Mouse (Mus musculus): ENCODE measurements at regions not wholly inside any gene's neighbourhood (a gene's known extent, or its start where the extent isn't known, plus 50 kb on each side); places are given as distances from the start of the nearest gene placed in this dataset.
"Not testable (repeated sequence)": the region's sequence is repeated elsewhere in the genome, so short reads cannot be mapped to it uniquely, and the experiment has no call there.

GRCm38 (mm10) chr16:71342777-71343176 lies 965.3 kb upstream of the Robo1 start:
- intact Hi-C loops (cut with DNase I): no loop called here
- DNase-seq (ENCODE audit: extremely low spot score in 1 of 2, low spot score in 2 of 2): no peak
- H3K27ac ChIP-seq: no peak overlapping the region
- no peak for TF ChIP-seq CTCF (IDR thresholded peaks at IDR 0.05)
- no peak overlapping the region for H3K4me3 ChIP-seq

GRCm38 (mm10) chr16:71344589-71344988 lies 963.5 kb upstream of the Robo1 start:
- no peak overlapping the region for H3K4me3 ChIP-seq
- H3K27ac ChIP-seq: no peak overlapping the region
- no peak for TF ChIP-seq CTCF (IDR thresholded peaks at IDR 0.05)
- intact Hi-C loops (cut with DNase I): no loop called here
- DNase-seq (ENCODE audit: extremely low spot score in 1 of 2, low spot score in 2 of 2): no peak

GRCm38 (mm10) chr16:71391872-71392271 lies 916.2 kb upstream of the Robo1 start:
- H3K27ac ChIP-seq: no peak overlapping the region
- no peak overlapping the region for H3K4me3 ChIP-seq
- DNase-seq (ENCODE audit: extremely low spot score in 1 of 2, low spot score in 2 of 2): peak in 1 of 2 experiments; percentile 8
- intact Hi-C loops (cut with DNase I): no loop called here
- TF ChIP-seq CTCF (IDR thresholded peaks at IDR 0.05): no peak

GRCm38 (mm10) chr16:71434791-71435190 lies 873.3 kb upstream of the Robo1 start:
- DNase-seq (ENCODE audit: extremely low spot score in 1 of 2, low spot score in 2 of 2); H3K4me3 ChIP-seq; H3K27ac ChIP-seq; intact Hi-C loops (cut with DNase I): not testable (repeated sequence)
